Mouse (Mus musculus): ENCODE measurements around the gene Fggy.

- TF ChIP-seq CTCF (IDR thresholded peaks at IDR 0.05; ENCODE audit: low read depth) = no peak
- TF ChIP-seq EP300 (IDR thresholded peaks at IDR 0.05; ENCODE audit: low read depth) = no peak
These were observed 381.4 kb downstream of the Fggy start for GRCm38 (mm10) chr4:95938701-95939100.

Measured in liver, embryonic 14.5 days (tissue).